Mouse (Mus musculus) erythroblast, embryonic 14.5 days (primary cell): ENCODE data around the gene Dtx1.

Source experiments
- GATA1 ChIP-seq: IDR thresholded peaks from 2 replicates; pipeline ENCODE4 v1.6.1; 2012; ENCODE audit warnings: low read length, inconsistent platforms, mixed read lengths
- TAL1 ChIP-seq: IDR thresholded peaks from 3 replicates; pipeline ENCODE4 v1.6.1; 2012; ENCODE audit warnings: low read length, inconsistent platforms, mixed read lengths

- TF ChIP-seq GATA1 (no peak), TAL1 (no peak)
Measured at GRCm38 (mm10) chr5:120696057-120696743, 15.5 kb downstream of the Dtx1 start.
